Mouse (Mus musculus): ENCODE measurements around the gene Nlrp4e. TPM values are rescaled to one million over a fixed set of nuclear protein-coding genes. Genes with fewer than 3 reads are reported as not detected.

The Nlrp4e gene
- not detected in 2 replicates for polyA plus RNA-seq (2015; fragmentation: Nextera tagmentation; extraction: Ambion mirVana)

DNA sequence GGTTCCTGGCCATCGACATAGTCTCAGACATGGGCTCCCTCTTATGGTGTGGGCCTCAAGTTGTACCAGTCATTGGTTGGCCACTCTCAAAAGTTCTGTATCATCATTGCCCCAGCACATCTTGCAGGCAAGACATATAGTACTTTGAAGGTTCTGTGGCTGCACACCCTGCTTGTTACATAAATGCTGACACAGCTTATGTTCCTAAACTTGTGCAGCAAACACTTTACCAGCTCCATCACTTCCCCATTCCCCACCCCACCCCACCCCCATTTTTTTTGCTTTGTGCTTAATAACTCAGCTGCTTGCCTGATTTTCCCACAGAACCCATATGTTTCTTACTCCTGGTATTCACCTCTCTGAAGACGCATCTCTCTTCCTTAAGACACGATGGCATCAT is at the start of gene Nlrp4e:
Nlrp4e (plus strand) TSS at position 301 of the 400 bp plus-strand sequence.

DNA sequence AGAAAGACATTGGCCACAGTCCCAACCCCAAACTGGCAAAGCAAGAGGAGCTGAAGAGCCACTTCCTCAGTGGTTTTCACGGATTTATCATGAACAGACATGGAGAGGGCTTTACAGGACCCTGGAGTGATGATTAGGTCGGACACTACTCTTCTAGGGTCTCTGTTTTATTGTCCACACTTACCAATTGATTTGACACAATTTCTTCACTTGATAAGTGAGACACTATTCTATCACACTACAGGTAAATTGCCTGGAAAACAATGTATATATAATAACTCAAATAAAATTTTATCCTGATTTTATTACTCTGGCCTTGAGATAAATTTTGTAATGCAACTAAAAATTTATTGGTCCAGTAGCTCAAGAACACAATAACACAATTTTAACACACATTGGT is 49.4 kb upstream of the Nlrp4e start, which contains the start of gene Vmn1r166:
Vmn1r166 (minus strand) TSS at position 101 of the 400 bp plus-strand sequence.

DNA sequence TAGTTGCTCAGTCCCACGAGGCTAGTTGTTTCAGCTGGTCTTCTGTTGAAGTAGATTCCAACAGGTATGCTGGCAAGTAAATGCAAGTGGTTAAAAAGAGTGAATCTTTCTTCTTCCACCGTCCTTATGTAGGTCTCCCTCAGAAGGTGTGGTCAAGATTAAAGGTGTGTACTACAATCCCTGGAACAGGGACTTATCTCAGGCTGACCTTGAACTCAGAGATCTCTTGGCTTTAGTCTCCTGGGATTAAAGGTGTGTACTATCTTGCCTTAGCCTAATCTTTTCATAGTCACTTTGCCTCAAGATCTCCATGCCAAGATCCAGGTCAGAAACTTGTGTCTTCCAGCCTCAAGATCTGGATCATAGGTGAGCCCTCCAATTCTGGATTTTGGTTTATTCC is 22.2 kb upstream of the Nlrp4e start, which contains the start of gene Gm6902:
Gm6902 (minus strand) TSS at position 101 of the 400 bp plus-strand sequence.

DNA sequence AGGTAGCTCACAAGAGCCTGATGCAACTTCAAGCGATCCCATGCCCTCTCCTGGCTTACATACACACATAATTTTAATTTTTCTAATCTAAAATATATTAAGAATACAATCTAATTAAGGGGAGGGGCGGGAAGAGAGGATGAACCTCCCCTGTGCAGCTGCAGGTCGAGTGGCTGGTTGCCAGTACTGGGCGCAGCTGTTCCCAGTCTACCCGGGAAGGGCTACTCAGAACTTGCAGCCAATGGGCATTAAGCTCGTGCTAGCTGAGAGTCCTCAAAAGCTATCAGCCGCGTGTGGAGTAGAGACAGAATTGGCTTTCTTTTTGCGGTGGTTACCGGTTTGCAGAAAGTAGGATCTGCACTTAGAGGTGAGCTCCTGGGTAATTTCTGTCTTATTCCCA is 84.6 kb downstream of the Nlrp4e start, which contains the start of gene Nlrp5:
Nlrp5 (plus strand) TSS at position 301 of the 400 bp plus-strand sequence.

Small RNA genes within 50 kb of the gene (microRNA-seq; reads per million reads assigned to microRNA genes)
- not detected for gene Gm25196 (ENCODE audit: borderline replicate concordance, insufficient number of aligned reads)

Other genes starting within 250 kb of the Nlrp4e start
- not detected in 2 replicates for gene Vmn1r163, start 245.7 kb upstream of the Nlrp4e start, polyA plus RNA-seq (2015; fragmentation: Nextera tagmentation; extraction: Ambion mirVana)
- not detected in 2 replicates for gene Gm8720, start 233.7 kb upstream of the Nlrp4e start, polyA plus RNA-seq (2015; fragmentation: Nextera tagmentation; extraction: Ambion mirVana)
- not detected in 2 replicates for gene Gm10662, start 156.7 kb upstream of the Nlrp4e start, polyA plus RNA-seq (2015; fragmentation: Nextera tagmentation; extraction: Ambion mirVana)
- gene Vmn1r165, start 83.9 kb upstream of the Nlrp4e start, polyA plus RNA-seq (2015; fragmentation: Nextera tagmentation; extraction: Ambion mirVana) = not detected in 2 replicates
- not detected in 2 replicates for gene Vmn1r166, start 49.5 kb upstream of the Nlrp4e start, polyA plus RNA-seq (2015; fragmentation: Nextera tagmentation; extraction: Ambion mirVana)
- not detected in 2 replicates for gene Gm6902, start 22.3 kb upstream of the Nlrp4e start, polyA plus RNA-seq (2015; fragmentation: Nextera tagmentation; extraction: Ambion mirVana)
- not detected in 2 replicates for gene Nlrp5, start 84.7 kb downstream of the Nlrp4e start, polyA plus RNA-seq (2015; fragmentation: Nextera tagmentation; extraction: Ambion mirVana)
- not detected in 2 replicates for gene Vmn1r167, start 206.0 kb downstream of the Nlrp4e start, polyA plus RNA-seq (2015; fragmentation: Nextera tagmentation; extraction: Ambion mirVana)
- not detected in 2 replicates for gene Vmn1r168, start 238.5 kb downstream of the Nlrp4e start, polyA plus RNA-seq (2015; fragmentation: Nextera tagmentation; extraction: Ambion mirVana)